In the genomic region with DNA sequence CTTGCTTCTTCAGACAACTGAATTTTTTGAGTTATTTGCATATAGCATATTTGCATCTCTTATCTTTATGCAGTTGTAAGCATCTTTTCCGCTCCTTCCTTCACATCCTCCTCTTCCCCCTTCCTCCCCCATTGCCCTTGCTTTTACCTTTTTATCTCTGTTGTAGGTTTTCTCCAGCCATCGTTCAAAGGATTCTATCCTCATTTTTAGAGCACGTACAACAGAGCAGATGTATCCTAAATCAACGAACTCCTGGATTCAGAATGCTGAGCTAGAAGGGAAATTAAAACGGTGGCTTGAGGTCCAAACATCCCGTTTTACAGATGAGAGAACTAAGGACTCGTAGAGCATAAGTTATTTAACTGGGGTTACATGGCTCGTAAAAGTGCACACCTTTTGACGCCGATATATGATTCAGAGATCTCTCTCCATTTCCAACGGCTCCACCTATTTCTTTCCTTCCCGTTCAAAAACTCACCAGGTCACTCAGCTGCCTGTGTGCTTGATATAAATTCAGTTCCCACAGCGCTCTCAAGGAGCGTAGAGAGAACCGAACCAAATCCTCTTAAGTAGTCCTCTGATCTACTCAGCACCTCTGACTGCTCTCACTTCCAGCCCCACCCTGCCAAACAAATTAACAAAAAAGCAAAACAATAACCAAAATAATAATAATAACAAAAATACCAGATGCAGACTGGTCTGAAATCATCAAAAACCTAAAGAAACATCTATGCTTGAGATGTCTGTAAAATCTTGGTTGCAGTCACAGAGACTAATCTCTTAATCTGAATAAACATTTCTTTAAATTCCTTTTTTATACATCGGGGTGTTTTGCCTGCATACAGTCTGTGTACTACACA, we compare ENCODE assay signal across 7 mouse cellular contexts. TPM values are rescaled to one million over a fixed set of nuclear protein-coding genes. Genes with fewer than 3 reads are reported as not detected.
A peak's percentile ranks its signal among the peaks of the same experiment; 100 is the strongest.
DNase-seq lines count a peak whose midpoint lies in the region; ATAC-seq and TF ChIP-seq lines count a peak whose summit lies in the region.

No protein-coding gene starts in this region.

- peak overlapping the region; percentile 55 for H3K4me2 ChIP-seq in embryonic facial prominence, embryonic 15.5 days (replicated peaks)
- H3K4me2 ChIP-seq in limb, embryonic 12.5 days: peak overlapping the region; percentile 68

- no peaks in the 10 kb centered on the region for H3K36me3 ChIP-seq in spleen, adult 2 months (ENCODE audit: control insufficient read depth, insufficient read depth, low read length)
- H3K36me3 ChIP-seq in embryonic facial prominence, embryonic 15.5 days: no peaks in the 10 kb centered on the region
- no peaks in the 10 kb centered on the region; the same call in 1 of the 2 replicates for H3K36me3 ChIP-seq in limb, embryonic 12.5 days

- no peak overlapping the region for H3K27ac ChIP-seq in spleen, adult 2 months (ENCODE audit: insufficient read depth, low read length)
- no peak overlapping the region for H3K27ac ChIP-seq in embryonic facial prominence, embryonic 15.5 days (replicated peaks)
- no peak overlapping the region for H3K27ac ChIP-seq in limb, embryonic 12.5 days

- no peak for TF ChIP-seq POLR2A in spleen, adult 2 months (IDR thresholded peaks at IDR 0.05; ENCODE audit: low read depth, low read length)

- peak overlapping the region; percentile 20 for H3K4me3 ChIP-seq in spleen, adult 2 months (ENCODE audit: extremely low read depth, insufficient read depth, insufficient read length)
- H3K4me3 ChIP-seq in embryonic facial prominence, embryonic 15.5 days (replicated peaks): peak overlapping the region; percentile 95
- peak overlapping the region; percentile 97 for H3K4me3 ChIP-seq in limb, embryonic 12.5 days (replicated peaks)

- no peaks in the 10 kb centered on the region for H3K27me3 ChIP-seq in spleen, adult 2 months (ENCODE audit: control insufficient read depth, insufficient read depth, low read length)
- H3K27me3 ChIP-seq in embryonic facial prominence, embryonic 15.5 days: no peaks in the 10 kb centered on the region
- H3K27me3 ChIP-seq in limb, embryonic 12.5 days: no peaks in the 10 kb centered on the region

- 29% methylated on average over 16 of the region's 16 CpGs for WGBS in spleen, adult 2 months
- WGBS in embryonic facial prominence, embryonic 15.5 days: 17% methylated on average over 16 of the region's 16 CpGs
- 20% methylated on average over 16 of the region's 16 CpGs for WGBS in limb, embryonic 12.5 days

- no peaks in the 10 kb centered on the region for H3K9me3 ChIP-seq in embryonic facial prominence, embryonic 15.5 days (replicated peaks)
- no peaks in the 10 kb centered on the region for H3K9me3 ChIP-seq in limb, embryonic 12.5 days

- no peak for TF ChIP-seq CTCF in spleen, adult 2 months (IDR thresholded peaks at IDR 0.05; ENCODE audit: extremely low read depth, insufficient read depth, insufficient read length, insufficient replicate concordance)

- ATAC-seq in embryonic facial prominence, embryonic 15.5 days (ENCODE audit: insufficient number of reproducible peaks, low FRiP score, low TSS enrichment, low read depth): no peak
- ATAC-seq in limb, embryonic 12.5 days (ENCODE audit: insufficient number of reproducible peaks, insufficient read depth, low FRiP score, low TSS enrichment, low read depth): no peak

- peaks cover 2% of the 10 kb centered on the region for H3K4me1 ChIP-seq in spleen, adult 2 months (ENCODE audit: control insufficient read depth, insufficient read depth, insufficient read length)
- peaks cover 5% of the 10 kb centered on the region; the same call in 1 of the 2 replicates for H3K4me1 ChIP-seq in embryonic facial prominence, embryonic 15.5 days
- peaks cover 4% of the 10 kb centered on the region; the same call in 1 of the 2 replicates for H3K4me1 ChIP-seq in limb, embryonic 12.5 days (replicated peaks)

- no peak overlapping the region for H3K9ac ChIP-seq in embryonic facial prominence, embryonic 15.5 days
- H3K9ac ChIP-seq in limb, embryonic 12.5 days (replicated peaks): peak overlapping the region; percentile 35; the same call in 1 of the 2 replicates

- DNase-seq in spleen, adult 2 months (ENCODE audit: low read depth in 1 of 2, low spot score in 2 of 2): no peak
- DNase-seq in spleen, postnatal 4 days (ENCODE audit: low spot score in 2 of 2): no peak
- peak; percentile 49 for DNase-seq in retina, postnatal 1 day
- DNase-seq in spleen, adult 18-20 months: no peak
- DNase-seq in natural killer cell, adult 2 months (ENCODE audit: low spot score in 2 of 2): no peak

RNA-seq across cellular contexts. Expression of a gene that starts 2.2 kb away (rescaled TPM):
- 51.9 and 79.8 TPM in 2 replicates for polyA plus RNA-seq in spleen, adult 2 months (2012; rRNA removed)
- polyA plus RNA-seq in embryonic facial prominence, embryonic 15.5 days (2015; fragmentation: Nextera tagmentation; extraction: Ambion mirVana): 124 and 127 TPM in 2 replicates
- 231 and 234 TPM in 2 replicates for polyA plus RNA-seq in limb, embryonic 12.5 days (2016; fragmentation: Nextera tagmentation; extraction: Ambion mirVana)

Comparison
In these comparisons a context has a peak if more than half of its experiments do, and no peak if none do; other contexts are left out.
1. H3K4me3 ChIP-seq: peak in every context shown above with its lines; median percentile 97 in limb, embryonic 12.5 days; 95 in embryonic facial prominence, embryonic 15.5 days; 20 in spleen, adult 2 months.